Mouse (Mus musculus) forebrain, embryonic 15.5 days (tissue): ENCODE data around the gene Ier2. TPM values are rescaled to one million over a fixed set of nuclear protein-coding genes. Genes with fewer than 3 reads are reported as not detected.
"Not testable (repeated sequence)": the region's sequence is repeated elsewhere in the genome, so short reads cannot be mapped to it uniquely, and the experiment has no call there.

Experiments used
- ATAC-seq: fragments of 200-750 bp; cut with Nextera tagmentation; replicated peaks from 2 replicates; pipeline ENCODE4 v1.8.0; 2017; ENCODE audit warnings: mild to moderate bottlenecking, moderate TSS enrichment, moderate library complexity
- H3K27ac ChIP-seq: fragments of 300-500 bp; sonication (generic); replicated peaks from 2 replicates; pipeline ENCODE4 v1.5.1; 2015; ENCODE audit warnings: mild to moderate bottlenecking, inconsistent platforms
- H3K27me3 ChIP-seq: fragments of 300-500 bp; sonication (generic); 2 replicates; pipeline ENCODE4 v1.6.1; 2015; ENCODE audit warnings: inconsistent platforms
- H3K36me3 ChIP-seq: fragments of 300-500 bp; sonication (generic); 2 replicates; pipeline ENCODE4 v1.6.1; 2015; ENCODE audit warnings: mild to moderate bottlenecking, inconsistent platforms
- H3K4me1 ChIP-seq: fragments of 300-500 bp; sonication (generic); 2 replicates; pipeline ENCODE4 v1.6.1; 2015; ENCODE audit warnings: inconsistent platforms
- H3K4me2 ChIP-seq: fragments of 300-500 bp; sonication (generic); replicated peaks from 2 replicates; pipeline ENCODE4 v1.6.1; 2015; ENCODE audit warnings: mild to moderate bottlenecking, inconsistent platforms
- H3K4me3 ChIP-seq: fragments of 300-500 bp; sonication (generic); 2 replicates; pipeline ENCODE4 v1.5.1; 2015; ENCODE audit warnings: mild to moderate bottlenecking, inconsistent platforms
- H3K9ac ChIP-seq: fragments of 300-500 bp; sonication (generic); replicated peaks from 2 replicates; pipeline ENCODE4 v1.6.1; 2015; ENCODE audit warnings: mild to moderate bottlenecking, inconsistent platforms
- H3K9me3 ChIP-seq: fragments of 300-500 bp; sonication (generic); 2 replicates; pipeline ENCODE4 v1.6.1; 2016; ENCODE audit warnings: inconsistent platforms
- WGBS: fragments of 180-500 bp; shearing (Covaris S2); methylation state at CpG from one replicate; pipeline ENCODE4 v1.1.7; 2015; ENCODE audit warnings: mixed read lengths; 5-methylcytosine and 5-hydroxymethylcytosine counted together
- polyA plus RNA-seq: library from polyadenylated mRNA; unstranded; fragments of >200 nt; fragmentation: Nextera tagmentation; extraction: Ambion mirVana; gene quantifications from 2 replicates; pipeline ENCODE4 v1.2.1, GENCODE M21; 2015

Ier2 gene
- polyA plus RNA-seq, 1 experiment from 2014 or later, result 26.0 TPM

DNA sequence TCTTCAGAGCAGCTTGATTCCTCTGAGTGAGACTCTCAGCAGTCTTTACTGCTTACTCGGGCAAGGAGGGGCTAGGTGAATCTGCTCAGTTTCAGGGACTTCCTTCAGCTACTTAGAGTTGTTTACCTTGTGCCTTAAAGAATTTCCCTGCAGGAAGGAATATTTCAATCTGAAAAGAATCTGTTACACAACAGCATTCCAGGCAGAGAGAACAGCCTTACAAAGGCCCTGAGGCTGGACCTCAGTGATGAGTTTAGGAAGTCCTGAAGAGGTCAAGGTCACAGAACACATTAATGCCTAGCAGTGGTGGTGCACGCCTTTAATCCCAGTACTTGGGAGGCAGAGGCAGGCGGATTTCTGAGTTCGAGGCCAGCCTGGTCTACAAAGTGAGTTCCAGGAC lies 30.8 kb downstream of the Ier2 start:
- H3K4me1 ChIP-seq, result peaks cover 13% of the 10 kb centered on the region
- no peaks in the 10 kb centered on the region for H3K27me3 ChIP-seq
- WGBS, result 95% methylated on average over 4 of the region's 4 CpGs
- H3K27ac ChIP-seq, result no peak overlapping the region
- H3K4me3 ChIP-seq, result no peak overlapping the region
- no peaks in the 10 kb centered on the region for H3K9me3 ChIP-seq
- H3K4me2 ChIP-seq, result no peak overlapping the region
- ATAC-seq, result no peak
- H3K36me3 ChIP-seq, result no peaks in the 10 kb centered on the region; the same call in 1 of the 2 replicates
- H3K9ac ChIP-seq, result no peak overlapping the region

DNA sequence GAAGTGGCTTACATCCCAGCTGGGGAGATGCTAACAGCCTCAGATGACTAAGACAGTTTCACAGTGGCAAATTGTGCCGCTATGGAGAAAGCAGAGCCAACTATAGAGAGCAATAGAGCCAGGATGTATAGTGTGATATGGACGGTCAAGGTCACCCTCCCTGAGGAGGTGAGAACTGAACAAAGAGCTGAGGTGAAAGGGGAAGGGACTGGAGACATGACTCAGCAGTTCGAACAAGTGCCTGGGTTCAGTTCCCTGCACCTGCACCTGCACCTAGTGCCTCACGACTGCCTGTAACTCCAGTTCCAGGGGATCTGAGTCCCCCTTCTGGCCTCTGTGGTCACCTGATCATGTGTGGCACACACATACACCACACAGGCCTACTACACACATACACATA lies 32.5 kb downstream of the Ier2 start:
- H3K36me3 ChIP-seq, result no peaks in the 10 kb centered on the region; the same call in 1 of the 2 replicates
- peaks cover 5% of the 10 kb centered on the region for H3K4me1 ChIP-seq
- no peak overlapping the region for H3K4me3 ChIP-seq
- no peak for ATAC-seq
- no peaks in the 10 kb centered on the region for H3K9me3 ChIP-seq
- H3K27me3 ChIP-seq, result no peaks in the 10 kb centered on the region
- H3K27ac ChIP-seq, result no peak overlapping the region
- WGBS, result 84% methylated on average over 4 of the region's 4 CpGs
- no peak overlapping the region for H3K4me2 ChIP-seq
- H3K9ac ChIP-seq, result no peak overlapping the region

DNA sequence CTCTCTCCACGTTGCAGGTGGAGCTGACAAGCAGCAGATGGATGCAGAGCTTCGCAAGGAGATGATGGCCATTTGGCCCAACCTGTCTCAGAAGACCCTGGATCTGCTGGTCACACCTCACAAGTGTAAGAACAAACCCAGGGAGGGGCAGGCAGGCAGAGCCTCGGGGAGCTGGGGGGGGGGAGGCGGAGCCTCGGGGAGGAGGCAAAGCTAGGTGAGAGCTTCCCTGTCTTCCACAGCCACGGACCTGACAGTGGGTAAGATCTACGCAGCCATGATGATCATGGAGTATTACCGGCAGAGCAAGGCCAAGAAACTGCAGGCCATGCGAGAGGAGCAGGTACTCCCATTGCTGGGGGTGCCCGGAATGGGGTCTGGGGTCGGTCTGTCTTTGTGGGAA lies 33.1 kb downstream of the Ier2 start:
- H3K27me3 ChIP-seq, result no peaks in the 10 kb centered on the region
- no peaks in the 10 kb centered on the region; the same call in 1 of the 2 replicates for H3K4me1 ChIP-seq
- H3K4me3 ChIP-seq, result no peak overlapping the region
- no peaks in the 10 kb centered on the region for H3K9me3 ChIP-seq
- H3K4me2 ChIP-seq, result no peak overlapping the region
- ATAC-seq, result no peak
- no peak overlapping the region for H3K27ac ChIP-seq
- 84% methylated on average over 11 of the region's 11 CpGs for WGBS
- no peak overlapping the region for H3K9ac ChIP-seq
- no peaks in the 10 kb centered on the region; the same call in 1 of the 2 replicates for H3K36me3 ChIP-seq

DNA sequence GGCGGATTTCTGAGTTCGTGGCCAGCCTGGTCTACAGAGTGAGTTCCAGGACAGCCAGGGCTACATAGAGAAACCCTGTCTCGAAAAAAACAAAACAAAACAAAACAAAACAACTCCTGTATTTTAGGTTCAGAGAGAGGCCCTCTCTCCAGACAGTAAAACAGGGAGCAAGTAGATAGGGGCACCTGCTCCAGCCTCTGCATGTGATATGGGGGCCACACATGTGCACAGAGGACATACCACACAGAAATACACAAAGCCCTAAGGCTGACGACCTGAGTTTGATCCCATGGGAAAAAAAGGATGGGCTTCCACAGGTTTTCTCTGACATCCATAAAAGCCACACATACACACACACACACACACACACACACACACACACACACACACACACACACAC lies 39.2 kb downstream of the Ier2 start:
- H3K4me1 ChIP-seq, H3K9ac ChIP-seq, H3K4me2 ChIP-seq, ATAC-seq, H3K27ac ChIP-seq, H3K27me3 ChIP-seq, H3K9me3 ChIP-seq, H3K36me3 ChIP-seq, H3K4me3 ChIP-seq: not testable (repeated sequence)
- 74% methylated on average over 4 of the region's 4 CpGs for whole genome bisulfite sequencing

DNA sequence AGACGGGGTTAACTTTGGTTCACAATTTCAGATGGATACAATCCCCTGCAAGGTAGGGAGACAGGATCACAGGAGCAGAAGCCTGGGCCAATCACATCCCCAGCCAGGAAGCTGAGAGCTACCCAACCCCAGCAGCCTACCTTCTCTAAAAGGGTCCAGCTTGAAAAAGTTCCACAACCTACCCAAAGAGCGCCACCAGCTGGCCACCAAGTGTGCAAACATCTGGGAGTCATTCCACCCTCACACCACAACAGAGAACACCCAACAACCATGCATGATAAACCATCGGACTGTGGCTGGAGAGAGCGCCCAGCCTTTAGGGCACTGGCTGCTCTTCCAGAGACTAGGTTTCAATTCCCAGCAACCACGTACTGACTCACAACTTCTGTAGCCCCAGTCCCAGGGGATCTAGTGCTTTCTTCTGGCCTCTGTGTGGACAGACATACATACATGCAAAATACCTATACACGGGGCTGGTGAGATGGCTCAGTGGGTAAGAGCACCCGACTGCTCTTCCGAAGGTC lies 41.5 kb downstream of the Ier2 start:
- H3K36me3 ChIP-seq, result no peaks in the 10 kb centered on the region
- H3K9ac ChIP-seq, result no peak overlapping the region
- no peak overlapping the region for H3K4me3 ChIP-seq
- no peak overlapping the region for H3K4me2 ChIP-seq
- no peaks in the 10 kb centered on the region for H3K9me3 ChIP-seq
- 82% methylated on average over 8 of the region's 8 CpGs for WGBS
- no peaks in the 10 kb centered on the region for H3K4me1 ChIP-seq
- no peak for ATAC-seq
- H3K27me3 ChIP-seq, result no peaks in the 10 kb centered on the region
- H3K27ac ChIP-seq, result no peak overlapping the region

DNA sequence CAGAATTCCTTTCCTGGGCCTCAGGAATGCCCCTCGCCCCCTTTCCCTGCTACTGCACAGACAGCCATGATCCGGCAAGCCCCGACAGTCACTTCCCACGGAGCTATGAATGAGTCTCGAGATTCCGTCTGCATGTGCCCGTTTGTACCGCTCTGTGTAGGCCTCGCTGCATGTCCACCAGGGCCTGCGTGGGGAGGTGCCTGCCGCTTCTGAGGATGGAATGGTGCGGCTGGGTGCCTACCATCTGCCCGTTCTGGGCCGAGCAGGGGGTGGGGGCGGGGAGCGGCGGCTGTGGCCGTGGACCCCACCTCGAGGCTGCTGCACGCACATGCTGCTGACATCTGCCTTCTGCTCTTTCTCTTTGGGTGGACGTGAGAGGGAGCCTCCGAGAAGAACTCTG lies 45.6 kb downstream of the Ier2 start:
- Histone ChIP-seq H3K27ac (no peak overlapping the region), H3K4me1 (peaks cover 4% of the 10 kb centered on the region; the same call in 1 of the 2 replicates), H3K27me3 (no peaks in the 10 kb centered on the region), H3K4me3 (no peak overlapping the region), H3K4me2 (no peak overlapping the region), H3K9me3 (no peaks in the 10 kb centered on the region), H3K9ac (no peak overlapping the region), H3K36me3 (no peaks in the 10 kb centered on the region)
- 51% methylated on average over 22 of the region's 22 CpGs for WGBS
- ATAC-seq, result no peak

DNA sequence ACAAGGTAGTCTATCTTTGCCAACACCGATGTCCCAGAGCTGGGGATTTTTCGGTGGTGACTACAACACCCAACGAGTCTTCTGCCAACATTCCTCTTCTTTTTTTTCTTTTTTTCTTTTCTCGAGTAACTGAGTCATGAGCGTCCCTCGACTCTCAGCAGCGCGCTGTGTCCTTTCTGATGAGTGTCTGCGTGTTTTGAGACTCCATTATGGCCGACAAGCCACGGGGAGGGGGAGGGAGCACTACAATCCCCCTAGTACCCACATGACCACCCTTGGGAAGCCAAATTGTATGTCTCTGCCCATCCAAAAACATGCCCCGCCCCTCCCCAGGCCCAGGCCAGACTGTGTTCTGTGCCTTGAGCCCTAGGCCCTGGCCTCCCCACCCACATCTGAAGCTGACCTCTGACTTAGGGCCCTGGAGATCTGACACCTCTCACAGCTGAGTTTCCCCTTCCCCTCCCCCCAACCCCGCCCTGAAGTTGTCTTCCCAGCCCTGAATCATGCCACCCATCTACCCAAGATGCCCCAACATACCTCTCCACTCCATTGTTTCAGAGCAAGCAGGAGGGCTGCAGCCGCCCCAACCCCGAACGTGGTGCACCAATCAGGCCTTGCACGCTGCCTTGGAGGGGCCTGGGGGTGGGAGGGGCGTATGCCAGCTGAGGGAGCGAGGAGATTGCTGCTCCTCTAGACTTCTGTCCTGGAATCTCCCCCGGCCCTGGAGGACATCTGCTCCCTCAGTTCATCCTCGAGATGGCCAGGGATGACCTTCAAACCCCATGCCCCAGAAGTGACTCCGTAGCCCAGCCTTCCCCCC lies 46.8 kb downstream of the Ier2 start:
- Histone ChIP-seq H3K36me3 (no peaks in the 10 kb centered on the region), H3K4me1 (peaks cover 4% of the 10 kb centered on the region; the same call in 1 of the 2 replicates), H3K27me3 (no peaks in the 10 kb centered on the region), H3K4me3 (no peak overlapping the region), H3K9ac (no peak overlapping the region), H3K9me3 (no peaks in the 10 kb centered on the region), H3K4me2 (no peak overlapping the region), H3K27ac (no peak overlapping the region)
- ATAC-seq, result no peak; the same call in 1 of the 2 replicates
- whole genome bisulfite sequencing, result 26% methylated on average over 22 of the region's 22 CpGs

DNA sequence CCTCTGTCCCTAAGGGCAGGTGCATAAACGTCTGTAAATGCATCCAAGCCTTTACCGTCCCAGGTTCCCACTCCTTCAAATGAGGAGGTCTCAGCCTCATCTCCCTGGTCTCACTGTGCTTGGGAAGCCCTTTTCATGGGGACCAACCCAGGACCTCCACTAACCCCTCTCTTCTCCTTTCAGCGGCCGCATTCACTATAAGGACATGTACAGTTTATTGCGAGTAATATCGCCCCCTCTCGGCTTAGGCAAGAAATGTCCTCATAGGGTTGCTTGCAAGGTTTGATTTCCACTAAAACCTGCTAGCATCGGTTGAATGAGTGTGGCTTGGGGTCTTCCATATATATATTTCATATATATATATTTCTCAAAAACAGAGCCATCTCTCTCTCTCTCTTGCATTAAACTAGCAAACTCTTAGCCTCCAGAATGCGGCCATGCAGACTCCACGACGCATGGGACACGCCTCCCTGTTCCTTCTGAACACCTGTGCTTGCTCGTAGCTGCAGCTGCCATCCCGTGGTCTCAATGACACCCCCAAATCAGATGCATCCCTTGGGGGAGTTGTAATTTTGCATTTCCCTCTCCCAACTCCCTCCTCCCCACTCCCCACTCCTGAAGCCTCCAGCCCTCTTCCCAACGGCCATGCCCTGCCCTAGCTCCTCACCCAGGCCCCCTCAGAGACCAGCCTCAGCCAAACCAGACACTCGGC lies 48.0 kb downstream of the Ier2 start:
- H3K27me3 ChIP-seq, result no peaks in the 10 kb centered on the region
- no peak overlapping the region for H3K27ac ChIP-seq
- H3K4me1 ChIP-seq, result peaks cover 4% of the 10 kb centered on the region; the same call in 1 of the 2 replicates
- H3K36me3 ChIP-seq, result no peaks in the 10 kb centered on the region
- 35% methylated on average over 16 of the region's 16 CpGs for WGBS
- H3K4me3 ChIP-seq, result no peak overlapping the region
- no peak overlapping the region for H3K4me2 ChIP-seq
- H3K9me3 ChIP-seq, result no peaks in the 10 kb centered on the region
- no peak overlapping the region for H3K9ac ChIP-seq
- ATAC-seq, result no peak

Other genes starting within 250 kb of the Ier2 start
- 62.4 and 64.0 TPM in 2 replicates for gene Trmt1, start 23.5 kb upstream of the Ier2 start, polyA plus RNA-seq
- gene Nacc1, start 25.0 kb upstream of the Ier2 start, polyA plus RNA-seq, result 15.5 and 16.4 TPM in 2 replicates
- 2.1 and 2.5 TPM in 2 replicates for gene Lyl1, start 38.6 kb upstream of the Ier2 start, polyA plus RNA-seq
- gene G430095P16Rik, start 60.2 kb upstream of the Ier2 start, polyA plus RNA-seq, result 2.7 TPM in 2 replicates
- 413 and 445 TPM in 2 replicates for gene Nfix, start 137.5 kb upstream of the Ier2 start, polyA plus RNA-seq
- gene Dand5, start 160.0 kb upstream of the Ier2 start, polyA plus RNA-seq, result 8.1 and 8.9 TPM in 2 replicates
- gene Gadd45gip1, start 168.7 kb upstream of the Ier2 start, polyA plus RNA-seq, result 36.3 and 39.9 TPM in 2 replicates
- 82.1 and 85.1 TPM in 2 replicates for gene Rad23a, start 177.8 kb upstream of the Ier2 start, polyA plus RNA-seq
- 559 and 575 TPM in 2 replicates for gene Calr, start 184.1 kb upstream of the Ier2 start, polyA plus RNA-seq
- gene Farsa, start 194.1 kb upstream of the Ier2 start, polyA plus RNA-seq, result 122 and 127 TPM in 2 replicates
- gene Syce2, start 209.3 kb upstream of the Ier2 start, polyA plus RNA-seq, result 55.0 and 64.4 TPM in 2 replicates
- 36.2 and 37.4 TPM in 2 replicates for gene Gcdh, start 231.1 kb upstream of the Ier2 start, polyA plus RNA-seq
- gene Klf1, start 239.1 kb upstream of the Ier2 start, polyA plus RNA-seq, result 0.75 and 0.87 TPM in 2 replicates
- gene Dnase2a, start 245.7 kb upstream of the Ier2 start, polyA plus RNA-seq, result 5.6 TPM in 2 replicates